1 mouse cellular context compared by ENCODE assay signal in the genomic region with DNA sequence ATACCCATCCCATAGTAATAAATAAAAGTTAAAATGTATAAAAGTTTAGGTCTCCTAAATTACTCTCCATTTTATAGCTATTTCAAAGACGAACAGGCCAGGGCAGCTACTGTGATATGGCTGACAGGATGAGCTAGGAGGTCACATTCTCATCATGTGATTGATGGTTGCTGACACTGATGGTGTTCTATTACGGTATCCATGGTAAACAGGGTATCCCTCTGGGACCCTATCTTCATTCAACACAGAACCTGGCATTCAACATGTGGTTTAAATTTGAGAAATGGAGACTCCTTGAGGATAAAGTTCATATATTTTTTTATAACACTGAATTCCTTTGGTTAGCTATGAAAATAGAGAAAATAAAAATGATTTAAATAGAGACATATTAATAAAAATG.
TF ChIP-seq lines count a peak whose summit lies in the region.

No protein-coding gene starts in this region.

TF ChIP-seq in MEL, 35 proteins besides CTCF, POLR2A, EP300 and RAD21 (continued from another document):
- TF ChIP-seq USF2 (IDR thresholded peaks at IDR 0.05; ENCODE audit: borderline replicate concordance in 1 of 2, insufficient read depth in 1 of 2, low read depth in 1 of 2, low read length in 2 of 2), result no peak
- TF ChIP-seq CHD1 (IDR thresholded peaks at IDR 0.05; ENCODE audit: low read depth, low read length), result no peak
- no peak for TF ChIP-seq KAT2A (conservative IDR thresholded peaks at IDR 0.05; ENCODE audit: low read depth, low read length)
- TF ChIP-seq TCF12 (IDR thresholded peaks at IDR 0.05; ENCODE audit: low read depth, low read length), result no peak
- TF ChIP-seq GATA1 (IDR thresholded peaks at IDR 0.05; ENCODE audit: low read depth, low read length), result no peak
- TF ChIP-seq TAL1 (IDR thresholded peaks at IDR 0.05; ENCODE audit: low read length), result no peak
- no peak for TF ChIP-seq ZKSCAN1 (IDR thresholded peaks at IDR 0.05; ENCODE audit: low read depth, low read length)
- no peak for TF ChIP-seq UBTF (IDR thresholded peaks at IDR 0.05; ENCODE audit: borderline replicate concordance, insufficient read depth, low read depth, low read length)
- no peak for TF ChIP-seq ZMIZ1 (IDR thresholded peaks at IDR 0.05; ENCODE audit: low read depth, low read length)
- TF ChIP-seq TBP (IDR thresholded peaks at IDR 0.05; ENCODE audit: low read depth, low read length), result no peak
- no peak for TF ChIP-seq MYB (IDR thresholded peaks at IDR 0.05; ENCODE audit: low read depth, low read length)
TF ChIP-seq in MEL: peak in this region for 0.
